Mouse (Mus musculus): ENCODE data around the gene Adarb2. TPM values are rescaled to one million over a fixed set of nuclear protein-coding genes. Genes with fewer than 3 reads are reported as not detected.

The Adarb2 gene
- polyA plus RNA-seq, 1 experiment from 2014 or later = 2.0 TPM

- WGBS = 48% methylated on average over 4 of the region's 4 CpGs
- peak; percentile 45 for DNase-seq (ENCODE audit: low spot score)
- H3K27ac ChIP-seq (replicated peaks) = no peak overlapping the region
- H3K4me1 ChIP-seq = no peaks in the 10 kb centered on the region
- H3K36me3 ChIP-seq = no peaks in the 10 kb centered on the region
- H3K4me3 ChIP-seq = no peak overlapping the region
- H3K9me3 ChIP-seq (replicated peaks) = no peaks in the 10 kb centered on the region
- H3K27me3 ChIP-seq (ENCODE audit: low read depth, poor library complexity, severe bottlenecking) = no peaks in the 10 kb centered on the region
Measured at GRCm38 (mm10) chr13:8780441-8780840, 577.8 kb downstream of the Adarb2 start.

GRCm38 (mm10) chr13:8782636-8783035 is 580.0 kb downstream of the Adarb2 start:
- Histone ChIP-seq H3K4me1 (no peaks in the 10 kb centered on the region), H3K27me3 (ENCODE audit: low read depth, poor library complexity, severe bottlenecking) (no peaks in the 10 kb centered on the region), H3K36me3 (no peaks in the 10 kb centered on the region), H3K27ac (replicated peaks) (no peak overlapping the region), H3K4me3 (no peak overlapping the region), H3K9me3 (replicated peaks) (no peaks in the 10 kb centered on the region)
- DNase-seq (ENCODE audit: low spot score) = no peak
- WGBS = 66% methylated on average over 4 of the region's 4 CpGs

GRCm38 (mm10) chr13:8783686-8784307 is 581.1 kb downstream of the Adarb2 start:
- H3K4me3 ChIP-seq = no peak overlapping the region
- H3K4me1 ChIP-seq = no peaks in the 10 kb centered on the region
- H3K36me3 ChIP-seq = no peaks in the 10 kb centered on the region
- no peak for DNase-seq (ENCODE audit: low spot score)
- 93% methylated on average over 10 of the region's 10 CpGs for WGBS
- H3K27ac ChIP-seq (replicated peaks) = no peak overlapping the region
- H3K27me3 ChIP-seq (ENCODE audit: low read depth, poor library complexity, severe bottlenecking) = no peaks in the 10 kb centered on the region
- H3K9me3 ChIP-seq (replicated peaks) = no peaks in the 10 kb centered on the region

GRCm38 (mm10) chr13:8784308-8785061 is 581.8 kb downstream of the Adarb2 start:
- H3K27me3 ChIP-seq (ENCODE audit: low read depth, poor library complexity, severe bottlenecking) = no peaks in the 10 kb centered on the region
- H3K27ac ChIP-seq (replicated peaks) = no peak overlapping the region
- WGBS = 90% methylated on average over 14 of the region's 14 CpGs
- no peaks in the 10 kb centered on the region for H3K4me1 ChIP-seq
- no peak overlapping the region for H3K4me3 ChIP-seq
- DNase-seq (ENCODE audit: low spot score) = no peak
- no peaks in the 10 kb centered on the region for H3K9me3 ChIP-seq (replicated peaks)
- H3K36me3 ChIP-seq = no peaks in the 10 kb centered on the region

- Histone ChIP-seq H3K27me3 (ENCODE audit: low read depth, poor library complexity, severe bottlenecking) (no peaks in the 10 kb centered on the region), H3K4me3 (no peak overlapping the region), H3K9me3 (replicated peaks) (no peaks in the 10 kb centered on the region), H3K4me1 (no peaks in the 10 kb centered on the region), H3K27ac (replicated peaks) (no peak overlapping the region), H3K36me3 (no peaks in the 10 kb centered on the region)
- peak; percentile 39 for DNase-seq (ENCODE audit: low spot score)
- WGBS = 53% methylated on average over 9 of the region's 9 CpGs
Measured at GRCm38 (mm10) chr13:8785185-8785584, 582.5 kb downstream of the Adarb2 start.

- WGBS = 87% methylated on average over 8 of the region's 8 CpGs
Measured at GRCm38 (mm10) chr13:8793217-8793616, 590.6 kb downstream of the Adarb2 start.

GRCm38 (mm10) chr13:8800576-8800975 is 597.9 kb downstream of the Adarb2 start:
- peak; percentile 7 for DNase-seq (ENCODE audit: low spot score)
- H3K4me1 ChIP-seq = no peaks in the 10 kb centered on the region
- no peak overlapping the region for H3K4me3 ChIP-seq
- no peaks in the 10 kb centered on the region for H3K27me3 ChIP-seq (ENCODE audit: low read depth, poor library complexity, severe bottlenecking)
- 89% methylated on average over 6 of the region's 6 CpGs for WGBS
- peaks cover 20% of the 10 kb centered on the region for H3K36me3 ChIP-seq
- no peaks in the 10 kb centered on the region for H3K9me3 ChIP-seq (replicated peaks)
- H3K27ac ChIP-seq (replicated peaks) = no peak overlapping the region

More at GRCm38 (mm10) chr13:8793217-8793616, 590.6 kb downstream of the Adarb2 start:
- Histone ChIP-seq H3K36me3 (no peaks in the 10 kb centered on the region), H3K9me3 (replicated peaks) (no peaks in the 10 kb centered on the region), H3K4me3 (no peak overlapping the region), H3K27ac (replicated peaks) (no peak overlapping the region), H3K4me1 (no peaks in the 10 kb centered on the region), H3K27me3 (ENCODE audit: low read depth, poor library complexity, severe bottlenecking) (no peaks in the 10 kb centered on the region)
- no peak for DNase-seq (ENCODE audit: low spot score)

- Histone ChIP-seq H3K4me1 (no peaks in the 10 kb centered on the region), H3K27me3 (ENCODE audit: low read depth, poor library complexity, severe bottlenecking) (no peaks in the 10 kb centered on the region), H3K4me3 (no peak overlapping the region), H3K27ac (replicated peaks) (no peak overlapping the region), H3K36me3 (peaks cover 25% of the 10 kb centered on the region), H3K9me3 (replicated peaks) (no peaks in the 10 kb centered on the region)
- 95% methylated on average over 2 of the region's 2 CpGs for WGBS
- no peak for DNase-seq (ENCODE audit: low spot score)
Measured at GRCm38 (mm10) chr13:8805931-8806330, 603.3 kb downstream of the Adarb2 start.

Data from midbrain, embryonic 10.5 days (tissue).